Mouse (Mus musculus): ENCODE results near the gene Rnf32.

Rnf32 gene

DNA sequence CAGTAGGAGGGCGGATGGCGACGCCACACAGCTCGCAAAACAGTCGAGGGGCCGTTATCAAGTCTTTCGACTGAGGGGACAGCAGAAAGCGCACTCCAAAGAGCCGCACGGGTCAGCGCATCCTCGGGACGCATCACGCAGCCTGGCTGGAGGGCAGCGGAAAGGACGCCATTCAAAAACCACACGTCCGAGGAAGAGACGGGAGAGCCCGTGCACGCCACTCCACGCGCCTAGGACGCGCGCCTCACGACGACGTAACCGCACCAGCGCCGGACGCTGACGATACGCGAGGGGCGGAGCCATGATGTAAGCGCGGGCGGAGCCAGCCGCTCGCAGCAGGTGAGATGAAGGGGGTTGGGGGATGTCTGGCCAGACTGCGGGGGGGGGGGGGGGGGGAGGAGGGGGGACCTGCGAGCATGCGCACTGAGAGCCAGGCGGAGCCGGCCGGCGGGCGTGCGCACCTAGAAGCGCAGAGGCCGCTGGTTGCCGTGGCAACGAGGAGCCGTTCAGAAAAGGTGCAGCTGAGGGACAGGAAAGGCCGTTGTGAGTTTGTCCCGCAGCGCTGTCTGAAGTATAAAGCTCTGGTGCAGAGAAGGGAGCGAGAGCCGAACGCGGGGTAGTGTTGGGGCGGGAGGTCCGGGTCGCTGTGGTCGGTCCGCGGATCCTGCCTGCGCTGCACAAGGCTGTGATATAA lies at the start of gene Rnf32:
Rnf32 (plus strand) TSS at position 423 of the 694 bp plus-strand sequence.
- peak; percentile 74 to 87 for DNase-seq (ENCODE audit: low spot score in 2 of 2)

DNA sequence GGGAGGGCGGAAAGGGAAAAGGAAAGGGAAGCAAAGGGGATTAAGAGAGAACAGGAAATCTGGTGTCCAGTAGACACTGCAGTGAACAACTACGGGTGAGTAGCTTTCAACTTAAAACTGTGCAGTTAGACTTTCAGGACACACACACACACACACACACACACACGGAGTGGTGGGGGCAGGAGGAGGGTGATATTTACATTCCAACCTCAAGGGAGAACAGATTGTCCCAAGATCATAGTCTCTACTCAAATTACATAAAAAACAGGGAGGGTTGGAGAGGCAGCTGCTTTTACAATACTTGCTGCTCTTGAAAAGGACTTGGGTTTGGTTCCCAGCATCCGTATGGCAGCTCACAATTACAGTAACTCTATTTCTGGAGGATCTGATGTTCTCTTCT lies 45.6 kb upstream of the Rnf32 start:
- no peak for DNase-seq (ENCODE audit: low spot score in 2 of 2)

DNA sequence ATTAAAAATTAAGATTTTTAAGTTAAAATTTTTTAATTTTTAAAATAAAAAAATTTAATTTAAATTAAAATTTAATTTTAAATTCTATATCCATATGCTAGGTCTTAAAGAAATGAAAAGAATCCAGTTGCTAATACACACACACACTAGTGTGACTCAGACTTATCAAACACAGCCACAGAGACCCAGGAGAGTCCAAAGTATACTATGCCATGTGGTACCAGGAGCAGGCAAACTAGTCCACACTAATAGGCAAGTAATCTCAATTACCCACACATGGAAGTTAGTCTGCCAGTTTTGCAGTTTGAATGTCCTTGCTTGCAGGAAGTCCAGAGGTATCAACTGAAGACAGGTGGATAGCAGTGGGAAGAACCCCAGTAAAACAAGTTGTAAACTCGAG lies 35.9 kb upstream of the Rnf32 start:
- DNase-seq (ENCODE audit: low spot score in 2 of 2) = no peak

DNA sequence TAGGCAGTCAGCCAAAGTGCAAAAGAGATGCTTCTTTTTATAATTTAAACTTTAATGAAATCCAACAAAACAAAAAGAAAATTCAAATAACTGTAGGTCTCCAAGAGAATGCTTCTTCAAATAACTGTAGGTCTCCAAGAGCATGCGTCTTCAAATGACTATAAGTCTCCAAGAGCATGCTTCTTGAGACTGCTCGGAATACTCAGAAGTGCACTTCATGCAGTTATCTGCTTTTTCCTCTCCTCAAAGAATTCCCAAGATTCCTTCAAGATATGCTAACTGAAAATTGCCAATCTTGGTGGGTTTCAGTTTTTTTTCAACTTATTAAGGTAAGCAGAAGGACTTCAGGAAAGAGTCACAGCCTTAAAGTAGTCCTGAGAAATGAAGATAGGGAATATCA lies 28.8 kb upstream of the Rnf32 start:
- no peak for DNase-seq (ENCODE audit: low spot score in 2 of 2)

DNA sequence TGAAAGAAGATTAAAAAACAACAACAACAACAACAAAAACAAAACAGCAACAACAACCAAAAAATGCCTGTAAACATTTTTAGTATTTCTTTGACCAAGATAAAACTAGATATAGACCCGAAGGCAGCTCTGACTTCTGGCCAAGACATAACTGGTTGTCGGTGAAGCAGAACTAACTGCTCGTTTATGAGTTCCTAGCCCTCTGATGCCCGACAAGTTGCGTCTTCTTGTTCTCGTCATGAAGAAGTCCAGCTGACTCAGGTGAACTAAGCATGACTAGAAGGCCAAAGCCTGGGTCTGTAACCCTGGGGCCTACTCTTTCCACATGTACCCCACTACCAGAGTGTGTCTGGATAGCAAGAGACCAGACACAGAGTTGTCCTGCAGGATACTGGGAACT lies 25.6 kb upstream of the Rnf32 start:
- no peak for DNase-seq (ENCODE audit: low spot score in 2 of 2)

DNA sequence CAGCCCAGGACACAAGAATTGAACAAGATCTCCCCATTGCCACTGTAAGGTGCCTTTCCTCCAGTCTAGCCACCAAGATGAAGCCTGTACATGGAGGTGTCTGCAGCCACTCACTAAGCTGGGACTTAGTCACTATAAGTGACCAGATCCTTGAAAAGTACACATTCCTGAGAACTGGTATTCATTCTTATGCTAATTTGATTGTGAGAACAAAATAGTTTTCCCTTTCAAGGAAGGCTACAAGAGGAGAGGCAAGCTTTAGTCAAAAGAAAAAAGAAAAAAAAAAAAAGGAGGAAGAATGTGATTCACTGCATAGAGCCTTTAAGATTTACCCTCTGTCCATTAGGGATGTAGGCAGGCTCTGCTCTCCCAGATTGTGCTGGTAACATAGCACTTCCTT lies 24.6 kb upstream of the Rnf32 start:
- no peak for DNase-seq (ENCODE audit: low spot score in 2 of 2)

DNA sequence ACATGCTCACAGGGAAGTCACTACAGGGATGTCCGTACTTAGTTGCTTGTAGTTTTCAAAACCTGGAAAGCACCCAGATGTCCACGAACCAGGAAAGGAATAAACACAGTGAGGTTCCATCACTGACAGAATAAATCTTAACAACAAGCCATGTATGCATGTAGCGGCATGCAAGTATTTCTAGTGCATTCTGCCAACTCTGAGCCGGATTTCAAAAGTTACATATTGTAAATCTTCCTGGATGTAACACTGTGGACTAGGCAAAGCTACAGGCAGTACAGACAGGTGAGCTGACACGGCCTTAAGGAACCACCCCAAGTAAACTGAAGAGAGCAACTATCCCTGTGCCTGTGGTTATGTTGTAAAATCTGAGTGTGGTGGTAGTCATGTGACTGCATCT lies 9.0 kb upstream of the Rnf32 start:
- no peak for DNase-seq (ENCODE audit: low spot score in 2 of 2)

DNA sequence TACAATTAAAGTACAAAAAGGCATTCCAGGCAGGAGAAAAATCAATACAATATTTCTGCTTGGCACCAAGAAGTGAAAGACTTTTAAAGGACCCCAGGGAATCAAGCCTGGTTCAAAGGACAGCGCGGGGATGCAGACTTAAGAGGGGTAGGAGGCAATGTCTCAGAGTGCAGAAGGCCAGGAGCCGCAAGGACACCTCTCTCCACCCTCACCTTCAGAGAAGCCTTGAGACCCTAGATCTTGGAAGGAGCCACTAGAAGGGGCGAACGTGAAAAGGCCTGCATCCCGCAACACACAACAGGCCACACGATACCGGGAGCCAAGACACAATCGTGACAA lies 592 bp upstream of the Rnf32 start:
- no peak for DNase-seq (ENCODE audit: low spot score in 2 of 2)

DNA sequence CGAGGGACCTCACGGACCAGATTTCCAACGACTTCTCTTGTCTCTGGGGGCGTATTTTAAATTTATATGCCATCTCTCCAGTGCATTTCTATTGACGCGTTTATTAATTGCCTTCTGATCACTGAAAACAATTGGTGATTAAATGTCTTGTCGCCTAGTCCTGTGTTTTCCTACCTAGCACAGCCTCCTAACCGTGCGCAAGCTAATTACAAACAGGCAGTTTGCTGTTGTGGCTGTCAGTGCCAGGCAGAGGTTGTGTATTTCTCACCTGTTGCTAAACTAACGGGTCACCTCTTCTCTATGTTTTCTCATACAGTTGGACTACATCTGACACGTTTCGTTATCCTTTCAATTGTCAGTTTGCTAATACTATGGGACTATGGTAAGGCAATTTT lies 469 bp downstream of the Rnf32 start:
- no peak for DNase-seq (ENCODE audit: low spot score in 2 of 2)

DNA sequence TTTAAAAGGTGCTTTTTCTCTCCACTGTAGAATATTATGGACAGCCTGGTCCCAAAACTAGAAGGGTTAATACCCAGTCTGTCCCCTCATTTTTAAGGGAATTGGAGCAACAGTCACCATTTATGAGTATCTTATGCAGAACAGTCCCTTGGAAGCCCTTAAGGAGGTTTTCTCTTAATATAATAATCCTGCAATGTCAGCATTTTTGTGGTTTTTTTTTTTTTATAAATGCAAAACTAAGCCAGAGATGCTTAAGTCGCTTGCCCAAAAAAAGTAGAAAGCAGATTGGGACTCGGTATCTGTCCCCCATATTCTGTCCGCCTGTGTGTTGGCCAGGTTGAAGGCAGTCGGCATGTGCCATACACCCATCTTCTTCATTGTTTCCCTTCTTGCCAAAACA lies 1.4 kb downstream of the Rnf32 start:
- DNase-seq (ENCODE audit: low spot score in 2 of 2) = no peak

DNA sequence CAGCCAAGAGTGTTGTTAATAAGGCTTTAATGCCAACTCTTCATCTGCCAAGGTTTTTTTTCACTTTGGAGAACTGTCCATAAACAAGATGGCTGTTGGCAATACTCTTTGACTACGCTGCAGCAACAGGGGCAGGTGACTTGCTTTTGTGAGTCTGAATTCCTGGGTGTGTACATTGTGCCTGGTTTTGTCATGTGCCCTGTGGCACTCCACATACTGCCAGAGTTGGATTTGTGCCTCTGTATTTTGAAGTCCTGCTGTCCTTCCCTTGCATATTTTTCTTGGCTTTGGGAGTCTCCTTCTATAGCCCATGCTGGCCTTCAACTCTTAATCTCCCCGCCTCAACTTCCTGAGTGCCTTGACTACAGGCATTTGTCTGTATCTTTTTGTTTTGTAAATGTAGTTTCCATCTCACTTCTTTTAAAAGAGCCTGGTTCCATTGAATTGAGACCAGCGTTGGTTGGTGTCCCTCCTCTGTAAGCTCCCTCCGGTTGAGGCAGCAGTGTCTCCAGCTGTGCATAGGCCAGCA lies 3.2 kb downstream of the Rnf32 start:
- no peak for DNase-seq (ENCODE audit: low spot score in 2 of 2)

DNA sequence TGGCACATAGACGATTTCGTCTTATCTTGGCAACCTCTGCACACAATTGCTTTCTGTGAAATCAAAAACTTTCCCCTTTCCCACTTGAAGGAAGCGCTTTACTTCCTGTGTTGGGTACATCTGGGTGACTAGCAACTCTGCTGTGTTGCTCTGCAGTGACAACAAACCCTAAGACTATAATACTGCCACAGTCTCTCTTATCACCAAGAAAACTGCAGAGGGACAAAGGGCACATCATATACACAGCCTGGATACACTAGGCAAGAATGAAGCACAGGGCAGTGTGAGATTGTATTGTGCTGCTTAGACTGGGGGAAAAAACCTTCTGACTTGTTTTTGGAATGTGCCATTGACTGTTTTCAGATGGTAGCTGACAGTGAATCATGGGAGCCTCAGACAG lies 4.1 kb downstream of the Rnf32 start:
- DNase-seq (ENCODE audit: low spot score in 2 of 2) = no peak

DNA sequence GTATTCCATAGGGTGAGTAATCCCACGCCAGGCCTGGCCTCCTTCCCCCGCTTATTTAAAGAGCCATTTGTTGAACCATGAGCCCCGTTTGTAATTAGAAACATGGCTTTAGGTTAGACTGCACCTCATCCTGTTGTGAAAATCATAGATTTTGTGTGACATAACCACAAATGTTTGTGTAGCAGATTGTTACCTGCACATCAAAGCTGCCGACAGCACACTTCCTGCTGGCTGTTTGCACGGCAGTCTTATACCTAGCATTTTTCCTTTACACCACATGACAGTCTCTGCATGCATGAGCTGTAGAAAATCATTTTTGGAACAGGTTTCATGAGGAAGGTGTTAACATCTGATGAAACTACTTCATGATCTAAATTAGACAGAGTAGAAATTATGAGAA lies 9.9 kb downstream of the Rnf32 start:
- DNase-seq (ENCODE audit: low spot score in 2 of 2) = no peak

DNA sequence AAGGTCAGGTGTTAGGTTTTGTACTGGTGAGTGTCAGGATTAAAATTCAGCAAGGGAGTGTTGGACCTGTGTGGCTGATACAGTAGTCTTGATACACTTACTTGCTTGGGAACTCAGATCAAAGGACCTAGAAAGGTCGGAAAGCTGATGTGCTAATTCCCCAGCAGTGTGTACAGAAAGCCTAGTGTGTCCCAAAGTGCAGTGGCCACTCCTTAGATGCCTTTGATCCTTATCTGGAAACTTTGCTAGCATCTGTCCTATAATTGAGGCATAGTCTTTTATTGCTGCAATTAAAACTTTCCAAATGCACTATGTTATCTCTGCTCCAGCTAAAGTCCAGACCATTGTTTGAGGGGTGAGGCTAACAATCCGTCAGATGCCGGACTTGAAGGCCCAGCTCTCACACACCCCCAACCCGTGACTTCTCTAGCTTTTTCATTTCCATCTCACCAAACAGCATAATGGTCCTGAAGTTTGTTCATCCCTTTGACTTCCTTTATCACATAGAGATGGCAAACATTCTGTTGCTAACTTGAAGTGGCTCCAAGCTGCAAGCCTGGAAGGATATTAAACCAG lies 16.3 kb downstream of the Rnf32 start:
- no peak for DNase-seq (ENCODE audit: low spot score in 2 of 2)

DNA sequence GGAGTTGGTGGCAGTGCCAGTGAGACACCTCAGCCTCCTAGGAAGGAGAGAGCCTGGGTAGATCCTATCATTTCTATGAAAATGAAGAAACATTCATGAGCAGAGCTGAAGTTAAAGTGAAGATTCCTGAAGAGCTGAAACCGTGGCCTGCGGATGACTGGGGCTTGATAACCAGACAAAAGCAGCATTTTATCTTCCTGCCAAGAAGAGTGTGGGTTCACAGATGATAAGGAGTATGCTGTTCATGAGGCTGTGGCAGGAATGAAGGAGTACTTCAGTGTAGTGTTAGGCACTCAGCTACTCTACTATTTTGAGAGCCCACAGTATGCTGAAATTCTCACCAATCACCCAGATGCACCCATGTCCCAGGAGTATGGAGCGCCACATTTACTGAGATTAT lies 22.2 kb downstream of the Rnf32 start:
- DNase-seq (ENCODE audit: low spot score in 2 of 2) = no peak

DNA sequence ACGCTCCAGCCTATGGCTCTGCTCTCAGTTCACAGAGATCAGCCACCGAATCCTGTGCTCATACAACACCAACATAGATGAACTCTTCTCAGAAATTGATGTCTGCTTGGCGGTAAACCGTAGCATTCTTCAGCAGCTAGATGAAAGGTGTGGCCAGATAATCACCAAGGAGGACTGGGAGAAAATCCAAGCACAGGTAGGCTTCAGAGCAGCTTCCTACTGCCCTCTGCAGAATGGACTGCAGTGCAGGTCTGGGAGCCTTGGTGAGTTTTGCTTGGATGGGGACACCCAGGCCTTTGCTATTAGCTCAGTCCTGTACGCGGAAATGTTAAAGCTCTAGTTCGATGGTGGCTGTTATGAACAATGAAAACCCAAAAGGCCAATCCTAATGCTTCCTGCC lies 28.3 kb downstream of the Rnf32 start:
- no peak for DNase-seq (ENCODE audit: low spot score in 2 of 2)

DNA sequence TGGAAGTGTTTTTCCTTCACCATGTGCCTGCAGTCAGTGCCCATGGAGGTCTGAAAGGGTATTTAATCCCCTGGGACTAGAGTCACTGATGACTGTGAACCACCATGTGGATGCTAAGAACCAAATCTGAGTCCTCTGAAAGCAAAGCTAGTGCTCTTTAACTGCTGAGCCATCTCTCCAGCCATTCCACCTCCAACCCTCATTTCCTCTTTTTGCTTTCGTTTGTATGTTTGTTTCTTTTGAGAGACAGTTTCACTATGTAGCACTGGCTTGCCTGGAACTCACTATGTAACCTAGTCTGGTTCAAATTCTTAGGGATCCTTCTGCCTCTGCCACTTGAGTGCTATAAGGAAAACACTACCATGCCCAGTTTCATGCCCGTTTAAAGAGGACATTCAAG lies 34.7 kb downstream of the Rnf32 start:
- DNase-seq (ENCODE audit: low spot score in 2 of 2) = no peak

DNA sequence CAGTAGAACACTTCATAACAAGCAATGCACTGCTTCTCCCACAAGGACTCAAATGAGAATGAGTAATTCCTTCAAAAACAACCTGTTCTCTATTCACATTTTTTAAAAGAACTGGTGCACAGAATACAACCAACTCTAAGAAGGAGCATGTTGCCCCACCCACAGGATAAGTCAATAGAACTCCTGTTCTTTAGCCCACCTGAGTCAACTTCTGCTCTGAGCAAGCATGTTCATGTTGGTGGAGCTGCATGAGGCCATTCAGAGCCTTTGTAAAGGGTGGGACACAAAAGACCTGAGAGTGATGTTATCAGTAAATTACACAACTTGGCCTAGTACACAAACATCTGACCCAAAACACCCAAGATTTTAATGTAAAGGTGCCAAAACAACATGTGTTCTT lies 42.6 kb downstream of the Rnf32 start:
- DNase-seq (ENCODE audit: low spot score in 2 of 2) = no peak

DNA sequence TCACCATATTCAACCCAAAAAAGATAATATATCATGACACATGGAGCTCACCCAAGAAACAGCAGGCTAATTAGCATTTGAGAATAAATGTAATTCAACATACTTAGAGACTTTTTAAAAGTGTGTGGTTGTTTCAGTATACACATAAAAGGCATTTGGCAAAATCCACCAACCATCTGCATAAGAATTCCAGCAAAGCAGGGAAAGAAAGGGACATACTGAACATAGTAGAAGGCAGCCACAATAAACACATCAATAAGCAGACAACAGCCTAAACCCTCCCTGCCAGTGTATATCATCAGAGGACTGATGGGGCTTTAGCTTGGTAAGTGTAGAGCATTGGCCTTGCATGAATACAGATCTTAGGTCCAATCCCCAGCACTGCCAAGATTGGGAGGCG lies 49.0 kb downstream of the Rnf32 start:
- DNase-seq (ENCODE audit: low spot score in 2 of 2) = no peak

DNA sequence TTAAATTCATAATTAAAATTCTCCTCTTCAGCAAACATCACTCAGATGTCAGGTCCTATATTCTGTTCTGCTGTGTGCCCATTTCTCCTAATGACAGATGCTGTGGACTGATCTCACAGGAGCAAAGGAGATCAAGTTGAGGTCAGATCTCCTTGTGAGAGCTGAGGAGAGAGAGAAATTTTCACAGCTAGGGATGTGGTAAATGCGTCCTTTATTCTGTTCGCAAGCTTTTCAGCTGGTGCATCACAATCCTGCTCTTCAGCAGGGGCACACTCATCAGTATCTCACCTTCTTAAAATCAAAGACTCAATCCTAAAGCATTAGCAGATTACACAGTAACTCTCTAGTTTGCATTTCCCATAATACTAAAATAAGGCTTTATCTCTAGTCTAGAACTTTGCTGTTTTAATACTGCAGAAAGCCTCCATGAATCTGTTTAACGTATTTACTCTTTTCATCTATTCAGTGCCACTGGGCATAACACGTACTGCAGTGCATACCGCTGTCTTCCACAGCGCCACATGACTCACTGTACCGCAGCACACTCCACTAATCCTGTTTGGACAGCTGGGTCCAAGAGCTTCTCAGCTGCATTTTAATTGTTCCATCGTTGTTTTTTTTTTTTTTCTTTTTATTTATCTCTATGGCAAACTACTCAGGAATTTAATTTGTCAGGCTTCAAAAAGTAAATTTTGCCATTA lies 55.2 kb downstream of the Rnf32 start:
- DNase-seq (ENCODE audit: low spot score in 2 of 2) = no peak

DNA sequence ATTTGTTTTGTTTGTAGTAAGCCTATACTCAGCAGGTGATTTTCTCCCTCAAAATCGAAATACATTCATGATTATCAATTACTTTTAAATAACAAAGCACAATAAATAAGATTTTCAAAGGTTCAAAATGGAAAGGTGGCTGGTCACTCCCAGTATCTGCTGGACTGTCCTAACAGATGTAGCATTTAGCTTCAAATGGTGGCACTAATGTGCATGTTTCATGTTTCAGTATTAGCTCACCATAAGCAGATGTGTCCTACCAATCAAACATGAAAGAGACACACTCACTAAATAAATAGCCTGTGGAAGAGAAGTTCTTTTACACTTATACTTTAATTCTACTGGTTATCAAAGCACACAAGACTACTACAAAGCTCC lies 55.7 kb downstream of the Rnf32 start:
- DNase-seq (ENCODE audit: low spot score in 2 of 2) = no peak

DNA sequence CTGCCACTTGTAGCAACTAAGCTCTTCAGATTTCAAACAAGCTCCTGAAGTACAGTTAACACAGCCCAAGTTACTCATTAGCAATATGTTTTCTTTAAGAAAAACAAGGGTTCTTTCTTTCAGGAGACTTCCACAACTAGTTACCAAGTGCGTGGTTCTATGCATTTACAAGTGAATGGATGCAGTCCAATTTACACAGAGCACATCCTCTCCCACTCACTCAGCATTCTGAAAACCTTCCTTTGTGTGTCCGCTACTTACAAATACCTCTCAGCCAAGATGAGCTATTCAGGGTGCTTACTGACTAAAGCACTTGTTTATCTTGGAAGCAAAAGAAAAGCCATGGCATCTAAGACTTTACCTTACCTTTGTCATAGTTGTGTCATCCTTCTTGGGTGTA lies 58.1 kb downstream of the Rnf32 start:
- no peak for DNase-seq (ENCODE audit: low spot score in 2 of 2)

DNA sequence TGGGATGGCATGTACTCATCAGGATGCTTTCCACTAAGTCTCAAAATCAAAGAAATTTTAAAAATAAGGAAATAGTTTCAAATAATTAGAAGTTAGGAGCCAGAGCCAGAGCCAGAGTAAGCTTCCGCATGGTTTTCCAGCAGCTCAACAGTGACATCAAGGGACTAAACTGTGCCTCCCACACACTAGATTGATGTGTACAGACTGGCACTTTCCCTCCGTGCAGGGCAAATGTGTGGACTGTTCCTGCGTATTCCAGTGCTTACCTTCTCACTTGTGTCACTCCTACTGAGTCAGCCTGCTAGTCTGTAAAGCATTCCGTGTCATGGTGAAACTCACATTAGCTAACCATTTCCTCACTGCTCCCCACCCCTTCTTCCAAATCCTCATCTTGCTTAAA lies 75.1 kb downstream of the Rnf32 start:
- DNase-seq (ENCODE audit: low spot score in 2 of 2) = no peak
